ENCODE assay signal across 23 mouse cellular contexts in the genomic region with DNA sequence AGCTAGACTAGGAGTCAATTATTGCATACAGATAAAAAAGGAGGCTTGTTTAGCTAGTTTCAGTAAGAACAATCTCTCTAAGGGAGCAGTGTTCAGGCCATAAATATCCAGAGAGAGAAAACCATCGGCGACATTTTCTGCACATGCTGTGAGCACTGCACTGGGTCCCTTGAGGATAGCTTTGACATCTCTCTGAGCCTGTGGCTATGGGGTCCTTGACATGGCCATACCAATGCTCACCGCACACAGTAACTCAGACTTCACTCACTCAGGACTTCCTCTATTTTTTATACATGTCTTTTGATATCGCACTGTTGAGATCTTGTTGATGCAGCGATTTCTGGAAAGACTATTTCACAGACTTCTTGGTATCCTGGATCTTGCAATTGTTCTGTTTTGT. TPM values are rescaled to one million over a fixed set of nuclear protein-coding genes. Genes with fewer than 3 reads are reported as not detected.
"Had no signal": no experiment of that assay in that cellular context is flagged by ENCODE, and none has a peak within 500 bp of the region (broad histone marks: within the 10 kb centered on the region; RNA-seq: fewer than 3 reads in every experiment).

No protein-coding gene starts in this region.

- DNase-seq: lung, adult 2 months; lung, postnatal 10 days; lung, postnatal 4 days; retina, postnatal 1 day; right cerebral cortex, adult 18-20 months; right cerebral cortex, postnatal 25 days; right cerebral cortex, postnatal 4 days; thymus, adult 18-20 months; thymus, postnatal 14 days; thymus, postnatal 36 days had no signal

- H3K4me1 ChIP-seq: midbrain, embryonic 13.5 days; midbrain, embryonic 15.5 days; neural tube, embryonic 12.5 days had no signal

- H3K27ac ChIP-seq: liver, embryonic 12.5 days; liver, embryonic 14.5 days; midbrain, embryonic 13.5 days; midbrain, embryonic 15.5 days; neural tube, embryonic 12.5 days had no signal

- H3K4me2 ChIP-seq: liver, embryonic 12.5 days; midbrain, embryonic 11.5 days; midbrain, embryonic 13.5 days; midbrain, embryonic 15.5 days; neural tube, embryonic 12.5 days had no signal

- H3K9ac ChIP-seq: liver, embryonic 12.5 days; liver, embryonic 14.5 days; midbrain, embryonic 13.5 days; midbrain, embryonic 15.5 days; neural tube, embryonic 12.5 days had no signal

- ATAC-seq: liver, embryonic 12.5 days; midbrain, embryonic 13.5 days; midbrain, embryonic 15.5 days had no signal

- H3K27me3 ChIP-seq: liver, embryonic 12.5 days; megakaryocyte, embryonic 14.5 days; midbrain, embryonic 13.5 days; midbrain, embryonic 15.5 days; neural tube, embryonic 12.5 days had no signal

- H3K36me3 ChIP-seq: liver, embryonic 12.5 days; midbrain, embryonic 13.5 days; midbrain, embryonic 15.5 days; neural tube, embryonic 12.5 days had no signal

- H3K9me3 ChIP-seq: liver, embryonic 12.5 days; megakaryocyte, embryonic 14.5 days; midbrain, embryonic 13.5 days; midbrain, embryonic 15.5 days; neural tube, embryonic 12.5 days had no signal

- H3K4me3 ChIP-seq: liver, embryonic 12.5 days; megakaryocyte, embryonic 14.5 days; midbrain, embryonic 13.5 days; midbrain, embryonic 15.5 days; neural tube, embryonic 12.5 days had no signal

RNA-seq across cellular contexts. Expression of gene Gpr87, which starts 37.9 kb away (rescaled TPM):
- total RNA-seq: monocyte, adult 5-6 weeks had no signal
- polyA plus RNA-seq: liver, embryonic 12.5 days; liver, embryonic 14.5 days; liver, embryonic 16.5 days; lung, embryonic 16.5 days; midbrain, postnatal 0 days; small intestine, adult 2 months; spleen, adult 2 months had no signal

RNA-seq across cellular contexts. Expression of gene P2ry13, which starts 53.6 kb away (rescaled TPM):
- total RNA-seq: monocyte, adult 5-6 weeks had no signal

RNA-seq across cellular contexts. Expression of gene Gpr171, which starts 55.4 kb away (rescaled TPM):
- total RNA-seq: midbrain, postnatal 0 days had no signal
